Mouse (Mus musculus): ENCODE results near the gene Fam222a. TPM values are rescaled to one million over a fixed set of nuclear protein-coding genes. Genes with fewer than 3 reads are reported as not detected.

Gene Fam222a
- polyA plus RNA-seq, 2 experiments: 0.56 to 0.71 TPM

DNA sequence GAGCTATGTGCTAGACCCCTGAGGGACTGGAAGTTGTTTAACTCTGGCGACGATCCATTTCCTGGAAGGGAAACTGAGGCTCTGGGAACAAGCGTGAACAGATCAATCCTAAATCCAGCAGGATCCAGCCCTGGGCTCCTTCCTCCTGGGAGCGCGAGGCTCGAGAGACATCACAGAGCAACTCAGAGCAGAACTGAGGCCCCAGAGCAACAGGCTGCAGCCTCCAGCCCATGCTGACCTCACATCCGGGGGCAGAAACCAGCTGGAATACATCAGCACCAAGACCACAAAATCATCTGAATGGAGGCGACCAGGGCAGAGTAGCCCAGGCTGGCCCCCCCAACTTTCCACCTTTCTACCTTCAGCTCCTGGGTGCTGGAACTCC lies 29.8 kb upstream of the Fam222a start:
- H3K36me3 ChIP-seq (replicated peaks; ENCODE audit: control insufficient read depth, insufficient read depth, low read depth): no peaks in the 10 kb centered on the region
- ATAC-seq (ENCODE audit: insufficient read depth): no peak
- H3K27me3 ChIP-seq (ENCODE audit: control insufficient read depth, insufficient read depth, low read length): peaks cover 14% of the 10 kb centered on the region
- no peaks in the 10 kb centered on the region for H3K4me1 ChIP-seq (replicated peaks; ENCODE audit: control insufficient read depth in 2 of 2, insufficient read depth in 2 of 2, low read length in 1 of 2)
- no peak overlapping the region for H3K27ac ChIP-seq
- no peak overlapping the region for H3K9ac ChIP-seq (replicated peaks)
- no peak overlapping the region for H3K4me3 ChIP-seq (ENCODE audit: insufficient read depth in 1 of 2, low read depth in 2 of 2, low read length in 2 of 2)
- H3K9me3 ChIP-seq (ENCODE audit: control insufficient read depth, low read length): no peaks in the 10 kb centered on the region
- no peak for TF ChIP-seq EP300 (IDR thresholded peaks at IDR 0.05; ENCODE audit: low read depth)
- no peak for TF ChIP-seq CTCF (IDR thresholded peaks at IDR 0.05; ENCODE audit: low read depth)
- no peak for DNase-seq (ENCODE audit: low read depth in 3 of 3, low spot score in 3 of 3)
- 9% methylated on average over 8 of the region's 8 CpGs for WGBS (ENCODE audit: insufficient replicate concordance)
- H3K4me2 ChIP-seq (ENCODE audit: low read depth): no peak overlapping the region

- no peaks in the 10 kb centered on the region for H3K36me3 ChIP-seq (replicated peaks; ENCODE audit: control insufficient read depth, insufficient read depth, low read depth)
- TF ChIP-seq EP300 (IDR thresholded peaks at IDR 0.05; ENCODE audit: low read depth) (no peak), CTCF (IDR thresholded peaks at IDR 0.05; ENCODE audit: low read depth) (no peak)
- H3K4me2 ChIP-seq (ENCODE audit: low read depth): no peak overlapping the region
- WGBS (ENCODE audit: insufficient replicate concordance): 35% methylated on average over 4 of the region's 4 CpGs
- H3K27ac ChIP-seq: no peak overlapping the region
- no peaks in the 10 kb centered on the region for H3K4me1 ChIP-seq (replicated peaks; ENCODE audit: control insufficient read depth in 2 of 2, insufficient read depth in 2 of 2, low read length in 1 of 2)
- no peak overlapping the region for H3K4me3 ChIP-seq (ENCODE audit: insufficient read depth in 1 of 2, low read depth in 2 of 2, low read length in 2 of 2)
- no peak overlapping the region for H3K9ac ChIP-seq (replicated peaks)
- peaks cover 14% of the 10 kb centered on the region for H3K27me3 ChIP-seq (ENCODE audit: control insufficient read depth, insufficient read depth, low read length)
- ATAC-seq (ENCODE audit: insufficient read depth) (no peak), DNase-seq (ENCODE audit: low read depth in 3 of 3, low spot score in 3 of 3) (no peak)
- no peaks in the 10 kb centered on the region; the same call in 1 of the 2 replicates for H3K9me3 ChIP-seq (ENCODE audit: control insufficient read depth, low read length)
Observed at GRCm38 (mm10) chr5:114538752-114539151, 29.1 kb upstream of the Fam222a start.

- H3K27ac ChIP-seq: no peak overlapping the region
- ATAC-seq (ENCODE audit: insufficient read depth) (no peak), DNase-seq (ENCODE audit: low read depth in 3 of 3, low spot score in 3 of 3) (no peak)
- 57% methylated on average over 6 of the region's 6 CpGs for WGBS (ENCODE audit: insufficient replicate concordance)
- no peak overlapping the region for H3K4me3 ChIP-seq (ENCODE audit: insufficient read depth in 1 of 2, low read depth in 2 of 2, low read length in 2 of 2)
- no peak overlapping the region for H3K4me2 ChIP-seq (ENCODE audit: low read depth)
- no peaks in the 10 kb centered on the region for H3K4me1 ChIP-seq (replicated peaks; ENCODE audit: control insufficient read depth in 2 of 2, insufficient read depth in 2 of 2, low read length in 1 of 2)
- no peak for TF ChIP-seq EP300 (IDR thresholded peaks at IDR 0.05; ENCODE audit: low read depth)
- TF ChIP-seq CTCF (IDR thresholded peaks at IDR 0.05; ENCODE audit: low read depth): no peak
- H3K9ac ChIP-seq (replicated peaks): no peak overlapping the region
- H3K36me3 ChIP-seq (replicated peaks; ENCODE audit: control insufficient read depth, insufficient read depth, low read depth): no peaks in the 10 kb centered on the region
- H3K9me3 ChIP-seq (ENCODE audit: control insufficient read depth, low read length): no peaks in the 10 kb centered on the region; the same call in 1 of the 2 replicates
- peaks cover 14% of the 10 kb centered on the region for H3K27me3 ChIP-seq (ENCODE audit: control insufficient read depth, insufficient read depth, low read length)
Observed at GRCm38 (mm10) chr5:114539766-114540165, 28.1 kb upstream of the Fam222a start.

DNA sequence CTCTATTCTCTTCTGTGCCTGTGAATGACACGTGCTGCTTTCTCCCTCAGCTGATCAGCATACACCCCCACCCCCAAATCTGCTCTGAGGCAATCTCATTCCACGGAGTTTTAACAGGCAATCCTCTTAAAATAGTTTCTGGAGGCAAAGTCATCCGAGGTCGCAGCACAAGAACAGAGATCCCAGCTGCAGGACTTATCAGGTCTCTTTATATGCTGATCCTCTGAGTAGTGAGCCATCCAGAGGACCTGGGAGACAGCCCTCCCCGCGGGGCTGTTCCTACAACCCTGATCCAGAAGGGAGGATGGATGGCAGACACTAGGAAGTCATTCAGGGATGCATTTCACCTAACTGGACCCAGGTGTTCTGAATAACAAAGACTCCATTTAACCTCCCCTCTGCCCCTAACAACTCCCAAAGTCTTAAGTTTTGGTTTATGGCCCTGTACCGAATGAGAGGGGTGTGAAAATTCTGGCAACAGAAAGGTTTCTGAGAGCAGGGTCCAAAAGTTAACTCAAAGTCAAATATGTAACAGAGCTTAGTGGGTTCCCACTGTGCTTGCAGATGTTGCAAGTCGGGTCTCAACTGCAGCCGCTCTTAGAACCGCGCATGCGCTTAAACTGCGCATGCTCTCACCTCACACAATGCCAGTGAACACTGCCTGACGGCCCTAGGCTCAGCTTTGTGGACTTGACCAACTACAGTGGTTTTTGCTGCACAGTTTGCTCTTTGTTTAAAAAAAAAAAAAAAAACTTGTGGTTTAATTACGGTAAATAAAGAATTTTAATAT lies 26.0 kb upstream of the Fam222a start:
- Histone ChIP-seq H3K9me3 (ENCODE audit: control insufficient read depth, low read length) (no peaks in the 10 kb centered on the region; the same call in 1 of the 2 replicates), H3K27ac (no peak overlapping the region), H3K27me3 (ENCODE audit: control insufficient read depth, insufficient read depth, low read length) (peaks cover 14% of the 10 kb centered on the region), H3K4me2 (ENCODE audit: low read depth) (no peak overlapping the region), H3K36me3 (replicated peaks; ENCODE audit: control insufficient read depth, insufficient read depth, low read depth) (no peaks in the 10 kb centered on the region), H3K4me1 (replicated peaks; ENCODE audit: control insufficient read depth in 2 of 2, insufficient read depth in 2 of 2, low read length in 1 of 2) (no peaks in the 10 kb centered on the region), H3K4me3 (ENCODE audit: insufficient read depth in 1 of 2, low read depth in 2 of 2, low read length in 2 of 2) (no peak overlapping the region), H3K9ac (replicated peaks) (no peak overlapping the region)
- ATAC-seq (ENCODE audit: insufficient read depth) (no peak), DNase-seq (ENCODE audit: low read depth in 3 of 3, low spot score in 3 of 3) (no peak)
- no peak for TF ChIP-seq EP300 (IDR thresholded peaks at IDR 0.05; ENCODE audit: low read depth)
- TF ChIP-seq CTCF (IDR thresholded peaks at IDR 0.05; ENCODE audit: low read depth): no peak
- WGBS (ENCODE audit: insufficient replicate concordance): 43% methylated on average over 15 of the region's 15 CpGs

DNA sequence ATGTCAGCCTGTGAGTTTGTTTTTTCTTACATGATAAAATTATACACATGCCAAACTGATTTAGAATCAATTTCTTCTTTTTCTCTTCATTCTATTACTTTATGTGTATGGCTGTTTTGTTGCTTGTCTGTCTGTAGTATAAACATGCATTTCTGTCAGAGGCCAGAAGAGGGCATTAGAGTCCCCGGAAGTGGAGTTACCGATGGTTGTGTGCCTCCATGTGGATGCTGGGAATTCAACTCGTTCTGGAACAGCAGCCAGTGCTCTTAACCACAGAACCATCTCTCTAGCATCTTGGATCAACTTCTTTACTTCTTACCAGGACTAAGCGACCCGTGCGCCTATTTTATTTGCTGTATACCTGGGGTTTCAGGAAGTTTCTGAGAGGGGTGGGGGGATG lies 24.2 kb upstream of the Fam222a start:
- Histone ChIP-seq H3K36me3 (replicated peaks; ENCODE audit: control insufficient read depth, insufficient read depth, low read depth) (no peaks in the 10 kb centered on the region), H3K4me2 (ENCODE audit: low read depth) (no peak overlapping the region), H3K4me3 (ENCODE audit: insufficient read depth in 1 of 2, low read depth in 2 of 2, low read length in 2 of 2) (no peak overlapping the region), H3K27ac (no peak overlapping the region), H3K9ac (replicated peaks) (no peak overlapping the region), H3K27me3 (ENCODE audit: control insufficient read depth, insufficient read depth, low read length) (no peaks in the 10 kb centered on the region; the same call in 1 of the 2 replicates), H3K4me1 (replicated peaks; ENCODE audit: control insufficient read depth in 2 of 2, insufficient read depth in 2 of 2, low read length in 1 of 2) (no peaks in the 10 kb centered on the region), H3K9me3 (ENCODE audit: control insufficient read depth, low read length) (no peaks in the 10 kb centered on the region; the same call in 1 of the 2 replicates)
- DNase-seq (ENCODE audit: low read depth in 3 of 3, low spot score in 3 of 3): no peak
- TF ChIP-seq CTCF (IDR thresholded peaks at IDR 0.05; ENCODE audit: low read depth) (no peak), EP300 (IDR thresholded peaks at IDR 0.05; ENCODE audit: low read depth) (no peak)
- ATAC-seq (ENCODE audit: insufficient read depth): no peak
- WGBS (ENCODE audit: insufficient replicate concordance): 68% methylated on average over 6 of the region's 6 CpGs
